12 mouse cellular contexts compared by ENCODE assay signal in genomic region chr17:33774573-33775155, GRCm38 (mm10). TPM values are rescaled to one million over a fixed set of nuclear protein-coding genes. Genes with fewer than 3 reads are reported as not detected.
"Had no signal": no experiment of that assay in that cellular context is flagged by ENCODE, and none has a peak within 500 bp of the region (broad histone marks: within the 10 kb centered on the region; RNA-seq: fewer than 3 reads in every experiment).

No protein-coding gene starts in this region.

- H3K9ac ChIP-seq: hindbrain, embryonic 14.5 days; limb, embryonic 13.5 days; liver, embryonic 14.5 days; midbrain, embryonic 13.5 days; neural tube, embryonic 12.5 days had no signal

- ATAC-seq: intestine, embryonic 16.5 days; midbrain, embryonic 13.5 days had no signal

- H3K27me3 ChIP-seq: limb, embryonic 13.5 days; midbrain, embryonic 13.5 days; neural tube, embryonic 12.5 days had no signal

- H3K27ac ChIP-seq: hindbrain, embryonic 14.5 days; layer of hippocampus, adult 2 months; limb, embryonic 13.5 days; liver, embryonic 14.5 days; midbrain, embryonic 13.5 days; neural tube, embryonic 12.5 days had no signal

- H3K4me3 ChIP-seq: layer of hippocampus, adult 2 months; limb, embryonic 13.5 days; midbrain, embryonic 13.5 days; neural tube, embryonic 12.5 days had no signal

- H3K9me3 ChIP-seq: limb, embryonic 13.5 days; midbrain, embryonic 13.5 days; neural tube, embryonic 12.5 days had no signal

- H3K36me3 ChIP-seq: midbrain, embryonic 13.5 days had no signal

- H3K4me2 ChIP-seq: hindbrain, embryonic 14.5 days; limb, embryonic 13.5 days; midbrain, embryonic 13.5 days; neural tube, embryonic 12.5 days had no signal

- DNase-seq: left cerebral cortex, postnatal 4 days; lung, postnatal 36 days; spleen, adult 18-20 months; thymus, postnatal 36 days had no signal

RNA-seq across cellular contexts. Expression of gene Angptl4, which starts 7.0 kb away (rescaled TPM):
- total RNA-seq: neutrophil, adult 5-6 weeks had no signal
